Mouse (Mus musculus) stomach, embryonic 14.5 days (tissue): ENCODE measurements around the gene Wdr74. TPM values are rescaled to one million over a fixed set of nuclear protein-coding genes. Genes with fewer than 3 reads are reported as not detected.
"Not testable (repeated sequence)": the region's sequence is repeated elsewhere in the genome, so short reads cannot be mapped to it uniquely, and the experiment has no call there.

Experiments
- ATAC-seq: fragments of 200-750 bp; cut with Nextera tagmentation; 2 replicates; pipeline ENCODE4 v1.8.0; 2017; ENCODE audit warnings: low read depth, moderate TSS enrichment; ENCODE audit not compliant: insufficient number of reproducible peaks, insufficient read depth, low FRiP score
- H3K27ac ChIP-seq: fragments of 300-500 bp; sonication (generic); 2 replicates; pipeline ENCODE4 v1.5.1; 2014; ENCODE audit warnings: mild to moderate bottlenecking, low read length, moderate library complexity, mixed read lengths
- H3K27me3 ChIP-seq: fragments of 300-500 bp; sonication (generic); 2 replicates; pipeline ENCODE4 v1.6.1; 2014; ENCODE audit warnings: low read length, control low read depth, mixed read lengths; ENCODE audit not compliant: control insufficient read depth, insufficient read depth
- H3K36me3 ChIP-seq: fragments of 300-500 bp; sonication (generic); 2 replicates; pipeline ENCODE4 v1.6.1; 2014; ENCODE audit warnings: mild to moderate bottlenecking, control low read depth, low read length, moderate library complexity, mixed read lengths; ENCODE audit not compliant: control insufficient read depth, insufficient read depth
- H3K4me1 ChIP-seq: fragments of 300-500 bp; sonication (generic); 2 replicates; pipeline ENCODE4 v1.6.1; 2014; ENCODE audit warnings: low read length, control low read depth, mixed read lengths; ENCODE audit not compliant: control insufficient read depth, insufficient read depth
- H3K4me2 ChIP-seq: fragments of 300-500 bp; sonication (generic); replicated peaks from 2 replicates; pipeline ENCODE4 v1.6.1; 2014; ENCODE audit warnings: low read depth, low read length, control low read depth
- H3K4me3 ChIP-seq: fragments of 300-500 bp; sonication (generic); 2 replicates; pipeline ENCODE4 v1.5.1; 2014; ENCODE audit warnings: low read depth, low read length, control low read depth
- H3K9ac ChIP-seq: fragments of 300-500 bp; sonication (generic); replicated peaks from 2 replicates; pipeline ENCODE4 v1.6.1; 2014; ENCODE audit warnings: low read depth, mild to moderate bottlenecking, control low read depth, low read length, moderate library complexity, mixed read lengths
- H3K9me3 ChIP-seq: fragments of 300-500 bp; sonication (generic); 2 replicates; pipeline ENCODE4 v1.6.1; 2016; ENCODE audit warnings: low read depth, low read length, control low read depth; ENCODE audit not compliant: control insufficient read depth
- WGBS: fragments of 180-500 bp; shearing (Covaris S2); extraction: QIAGEN DNeasy Blood & Tissue Kit; methylation state at CpG from one replicate; pipeline ENCODE4 v1.1.7; 2014; 5-methylcytosine and 5-hydroxymethylcytosine counted together
- polyA plus RNA-seq: library from polyadenylated mRNA; unstranded; fragments of >200 nt; fragmentation: Nextera tagmentation; extraction: Ambion mirVana; gene quantifications from 2 replicates; pipeline ENCODE4 v1.2.1, GENCODE M21; 2014

Wdr74 gene
- polyA plus RNA-seq, 1 experiment from 2014 or later = 79.4 TPM

DNA sequence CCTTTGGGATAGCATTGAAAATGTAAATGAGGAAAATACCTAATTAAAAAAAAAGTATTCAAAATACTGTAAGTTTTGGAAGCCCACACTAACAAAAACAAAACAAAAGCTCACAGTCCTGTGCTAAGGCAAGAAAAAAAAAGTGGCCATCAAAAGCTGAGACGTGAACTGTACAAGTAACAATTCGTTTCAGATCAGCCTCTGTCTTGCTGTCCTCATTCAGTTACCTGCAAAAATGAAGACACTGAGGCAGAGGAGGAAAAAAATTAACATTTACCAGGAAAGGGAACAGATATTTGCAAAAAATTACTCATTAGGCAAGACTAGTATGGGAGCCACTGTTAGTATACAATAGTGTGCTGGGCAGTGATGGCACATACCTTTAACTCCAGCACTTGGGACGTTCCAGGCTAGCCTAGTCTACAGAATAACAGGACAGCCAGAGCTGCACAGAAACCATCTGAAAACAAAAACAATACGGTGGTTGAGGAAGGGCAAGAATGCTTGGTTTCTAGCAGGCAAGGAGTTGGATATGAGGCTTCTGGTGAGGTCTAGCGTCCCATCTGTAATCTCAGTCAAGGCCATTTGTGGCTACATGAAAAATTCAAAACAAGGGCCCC, 8.0 kb upstream of the Wdr74 start:
- Histone ChIP-seq H3K27ac (no peak overlapping the region), H3K4me3 (no peak overlapping the region)
- 16% methylated on average over 5 of the region's 5 CpGs for WGBS

DNA sequence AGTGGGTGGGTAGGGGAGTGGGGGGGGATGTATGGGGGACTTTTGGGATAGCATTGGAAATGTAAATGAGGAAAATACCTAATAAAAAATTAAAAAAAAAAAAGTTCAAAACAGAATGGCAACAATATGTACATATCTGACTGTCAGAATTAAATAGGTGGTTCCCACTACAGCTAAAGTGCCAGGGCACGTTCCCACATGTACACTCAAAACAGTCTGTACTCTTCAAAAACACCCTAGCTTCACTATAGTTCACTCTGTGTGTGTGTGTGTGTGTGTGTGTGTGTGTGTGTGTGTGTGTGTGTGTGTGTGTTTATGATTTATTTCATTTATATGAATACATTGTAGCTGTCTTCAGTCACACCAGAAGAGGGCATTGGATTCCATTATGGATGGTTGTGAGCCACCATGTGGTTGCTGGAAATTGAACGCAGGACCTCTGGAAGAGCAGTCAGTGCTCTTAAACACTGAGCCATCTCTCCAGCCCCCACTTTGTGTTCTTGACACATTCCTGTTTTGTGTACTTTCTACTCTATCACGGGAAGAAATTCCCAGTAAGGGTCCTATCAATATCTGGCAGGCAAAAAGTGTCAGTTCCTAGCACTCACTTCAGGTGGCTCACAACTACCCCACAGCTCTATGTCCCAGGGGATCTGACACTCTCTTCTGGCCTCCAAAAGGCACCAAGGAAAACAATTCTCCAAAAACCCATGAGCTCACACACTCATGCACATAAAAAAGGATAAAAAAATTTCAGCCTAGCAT, 7.1 kb upstream of the Wdr74 start:
- not testable (repeated sequence) for H3K4me1 ChIP-seq, ATAC-seq, H3K9me3 ChIP-seq, H3K4me2 ChIP-seq, H3K27me3 ChIP-seq, H3K27ac ChIP-seq, H3K4me3 ChIP-seq, H3K9ac ChIP-seq
- WGBS = 43% methylated on average over 3 of the region's 3 CpGs
- H3K36me3 ChIP-seq = peaks cover 28% of the 10 kb centered on the region

More for the DNA sequence above, 8.0 kb upstream of the Wdr74 start:
- H3K36me3 ChIP-seq = peaks cover 28% of the 10 kb centered on the region
- peaks cover 9% of the 10 kb centered on the region; the same call in 1 of the 2 replicates for H3K4me1 ChIP-seq
- ATAC-seq = no peak
- H3K4me2 ChIP-seq = no peak overlapping the region
- H3K9me3 ChIP-seq = no peaks in the 10 kb centered on the region
- no peak overlapping the region for H3K9ac ChIP-seq
- no peaks in the 10 kb centered on the region for H3K27me3 ChIP-seq

DNA sequence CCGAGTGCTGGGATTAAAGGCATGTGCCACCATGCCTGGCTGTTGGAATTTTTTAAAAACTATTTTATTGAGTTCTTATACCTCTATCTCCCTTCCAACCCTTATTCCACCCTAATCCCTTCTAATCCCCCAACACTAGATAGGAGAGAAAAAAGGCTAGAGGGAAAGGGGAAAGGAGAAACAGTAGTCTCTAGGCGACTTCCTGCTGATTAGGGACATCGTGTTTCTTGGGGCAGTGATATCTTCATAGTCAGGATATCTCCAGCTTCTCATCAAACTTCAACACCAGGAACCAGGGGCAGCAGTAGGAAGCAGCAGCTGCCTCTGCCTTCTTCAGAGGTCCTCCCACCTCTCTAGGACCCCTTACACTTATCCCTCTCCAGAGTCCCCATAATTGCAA, 1.3 kb upstream of the Wdr74 start:
- Histone ChIP-seq H3K9me3 (no peaks in the 10 kb centered on the region; the same call in 1 of the 2 replicates), H3K27ac (no peak overlapping the region), H3K36me3 (peaks cover 17% of the 10 kb centered on the region), H3K4me3 (no peak overlapping the region), H3K4me1 (0 out of 2 replicates have a peak, but pooled peaks cover 2% of the 10 kb centered on the region), H3K4me2 (no peak overlapping the region), H3K27me3 (no peaks in the 10 kb centered on the region), H3K9ac (no peak overlapping the region)
- no peak for ATAC-seq
- 75% methylated on average over 3 of the region's 3 CpGs for WGBS

DNA sequence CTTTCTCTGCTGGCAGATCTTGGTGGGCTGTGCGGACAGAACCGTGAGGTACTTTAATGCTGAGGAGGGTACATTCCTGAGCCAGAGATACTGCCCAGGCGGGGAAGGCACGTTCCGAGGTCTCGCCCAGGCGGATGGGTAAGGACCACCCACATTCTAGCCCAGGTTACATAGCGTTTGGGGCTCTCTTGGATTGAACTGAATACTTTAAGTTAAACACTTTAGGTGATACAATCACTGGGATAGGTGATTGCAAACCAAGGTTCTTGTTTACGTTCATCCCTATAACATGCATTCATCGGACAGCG, 487 bp downstream of the Wdr74 start:
- Histone ChIP-seq H3K4me3 (peak overlapping the region; percentile 88), H3K27ac (peak overlapping the region; percentile 52; the same call in 1 of the 2 replicates), H3K9me3 (no peaks in the 10 kb centered on the region; the same call in 1 of the 2 replicates), H3K27me3 (no peaks in the 10 kb centered on the region), H3K4me1 (peaks cover 10% of the 10 kb centered on the region), H3K36me3 (peaks cover 26% of the 10 kb centered on the region), H3K4me2 (peak overlapping the region; percentile 87), H3K9ac (peak overlapping the region; percentile 80)
- no peak; the same call in 1 of the 2 replicates for ATAC-seq
- WGBS = 3% methylated on average over 11 of the region's 11 CpGs

DNA sequence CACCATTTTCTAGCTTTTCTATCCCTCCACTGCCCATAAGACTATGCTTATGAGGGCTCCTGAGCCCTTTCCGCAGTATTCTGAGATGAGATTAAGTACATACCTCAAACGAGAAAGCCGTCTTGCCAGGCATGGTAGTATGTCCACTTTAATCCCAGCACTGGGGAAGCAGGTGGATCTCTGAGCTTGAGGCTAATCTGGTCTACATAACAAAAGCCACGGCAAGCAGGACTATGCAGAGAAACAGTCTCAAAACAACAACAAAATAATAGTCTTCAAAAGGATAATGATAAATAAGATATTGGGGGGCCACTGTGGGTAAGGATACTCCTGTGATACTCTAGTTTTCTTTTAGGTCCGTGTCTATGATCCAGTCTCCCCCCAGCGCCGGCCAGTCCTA, 3.3 kb downstream of the Wdr74 start:
- Histone ChIP-seq H3K27ac (no peak overlapping the region), H3K9me3 (no peaks in the 10 kb centered on the region), H3K36me3 (peaks cover 30% of the 10 kb centered on the region), H3K27me3 (no peaks in the 10 kb centered on the region), H3K4me2 (no peak overlapping the region), H3K4me3 (no peak overlapping the region), H3K4me1 (peaks cover 17% of the 10 kb centered on the region), H3K9ac (no peak overlapping the region)
- ATAC-seq = no peak
- WGBS = 92% methylated on average over 7 of the region's 7 CpGs

DNA sequence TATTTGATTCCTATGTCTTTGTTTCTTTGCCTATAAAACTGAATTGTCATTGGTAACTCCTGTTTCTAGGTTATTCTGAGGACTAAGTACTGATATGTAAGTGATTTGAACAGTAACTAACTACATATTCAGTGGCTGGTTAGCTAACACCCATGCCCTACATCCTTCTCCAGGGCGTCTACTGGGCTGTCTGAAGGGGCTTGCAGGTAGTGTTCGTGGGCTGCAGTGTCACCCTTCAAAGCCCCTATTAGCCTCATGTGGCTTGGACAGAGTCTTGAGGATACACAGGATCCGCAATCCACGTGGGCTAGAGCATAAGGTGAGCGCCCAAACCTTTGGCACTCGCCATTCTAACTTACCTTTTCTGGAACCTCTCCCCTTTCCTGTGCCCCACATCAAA, 4.0 kb downstream of the Wdr74 start:
- no peak for ATAC-seq
- Histone ChIP-seq H3K4me1 (peaks cover 17% of the 10 kb centered on the region), H3K36me3 (peaks cover 33% of the 10 kb centered on the region), H3K27ac (no peak overlapping the region), H3K4me2 (no peak overlapping the region), H3K27me3 (no peaks in the 10 kb centered on the region), H3K9ac (no peak overlapping the region), H3K4me3 (no peak overlapping the region), H3K9me3 (no peaks in the 10 kb centered on the region)
- WGBS = 96% methylated on average over 6 of the region's 6 CpGs

GRCm38 (mm10) chr19:8740603-8741002, 5.0 kb downstream of the Wdr74 start, which contains the start of gene 1700092M07Rik:
TSS of gene 1700092M07Rik (plus strand) at chr19:8740718.
- Histone ChIP-seq H3K27me3 (no peaks in the 10 kb centered on the region), H3K36me3 (peaks cover 42% of the 10 kb centered on the region), H3K27ac (peak within 1 kb of the TSS; percentile 96), H3K4me2 (peak within 1 kb of the TSS; percentile 40), H3K9me3 (no peaks in the 10 kb centered on the region), H3K4me3 (peak within 1 kb of the TSS; percentile 97), H3K4me1 (peaks cover 17% of the 10 kb centered on the region), H3K9ac (peak within 1 kb of the TSS; percentile 95)
- WGBS = 61% methylated on average over 14 of the region's 14 CpGs
- no peak for ATAC-seq

DNA sequence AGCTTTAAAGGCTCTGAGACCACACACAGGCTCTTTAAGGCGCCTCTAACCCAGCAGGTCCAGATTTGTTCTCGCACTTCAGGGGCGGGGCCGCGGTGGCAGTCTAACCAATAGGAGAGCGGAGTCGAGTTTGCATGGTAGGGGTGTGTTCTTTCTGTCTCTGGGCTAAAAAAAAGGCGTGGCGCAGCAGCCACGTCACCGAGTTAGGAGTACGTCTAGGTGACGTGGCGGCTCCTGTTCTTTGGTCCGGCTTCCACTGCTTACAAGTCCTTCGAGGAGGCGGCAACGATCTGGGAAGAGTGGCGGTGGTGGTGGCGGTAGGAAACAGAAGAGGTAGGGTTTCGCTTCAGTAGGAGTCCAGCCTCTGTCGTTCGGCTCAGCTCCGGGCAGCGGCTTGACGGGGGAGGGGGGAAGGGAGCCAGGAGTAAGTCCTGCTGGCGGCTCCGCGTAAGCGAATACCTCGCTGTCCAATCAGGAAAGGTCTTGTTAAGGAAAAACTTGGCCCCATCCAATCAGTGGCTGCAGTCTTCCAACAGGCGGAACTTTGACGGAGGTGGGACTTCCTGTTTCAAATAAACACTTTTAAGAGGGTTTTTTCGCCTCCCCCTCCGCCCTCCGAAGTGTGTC, 5.7 kb downstream of the Wdr74 start, which contains the start of gene Stx5a:
Gene Stx5a, plus strand, starts transcription at position 171 of the 627 bp plus-strand sequence.
- Histone ChIP-seq H3K9ac (peak within 1 kb of the TSS; percentile 95), H3K4me2 (peak within 1 kb of the TSS; percentile 96), H3K27me3 (no peaks in the 10 kb centered on the region), H3K9me3 (no peaks in the 10 kb centered on the region), H3K27ac (peak within 1 kb of the TSS; percentile 96), H3K36me3 (peaks cover 49% of the 10 kb centered on the region), H3K4me1 (peaks cover 17% of the 10 kb centered on the region), H3K4me3 (peak within 1 kb of the TSS; percentile 97)
- WGBS = under 1% methylated on average over 36 of the region's 36 CpGs
- peak; percentile 98 for ATAC-seq
